Mouse (Mus musculus) c-Kit-positive CD71-negative TER-119-negative erythroid progenitor cells, embryonic 14.5 days (primary cell): ENCODE data around the gene Olfr107.

Source experiments
- DNase-seq: peaks from one replicate; pipeline ENCODE4 v3.0.0-alpha.2; 2013; ENCODE audit warnings: low read depth

The Olfr107 gene

DNA sequence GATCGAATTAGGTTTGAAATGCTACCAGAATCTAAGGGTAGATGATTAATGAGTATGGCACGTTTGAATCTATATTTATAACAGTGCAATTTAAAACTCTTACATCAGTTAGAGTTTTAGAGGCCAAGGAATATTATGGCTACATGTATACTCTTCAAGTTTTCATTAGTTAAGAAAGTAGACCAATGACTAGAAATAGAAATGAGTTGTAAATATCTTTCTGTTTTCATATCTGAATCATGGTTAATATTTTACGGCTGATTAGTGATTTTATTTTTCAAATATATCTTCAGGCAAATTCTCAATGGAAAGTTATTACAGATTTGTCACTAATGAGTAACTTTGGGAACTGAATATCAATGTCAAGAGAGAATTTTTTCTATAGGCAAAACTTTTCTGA is at the start of gene Olfr107:
Gene Olfr107 (plus strand): TSS at position 301 of the 400 bp plus-strand sequence.
- DNase-seq: no peak

DNA sequence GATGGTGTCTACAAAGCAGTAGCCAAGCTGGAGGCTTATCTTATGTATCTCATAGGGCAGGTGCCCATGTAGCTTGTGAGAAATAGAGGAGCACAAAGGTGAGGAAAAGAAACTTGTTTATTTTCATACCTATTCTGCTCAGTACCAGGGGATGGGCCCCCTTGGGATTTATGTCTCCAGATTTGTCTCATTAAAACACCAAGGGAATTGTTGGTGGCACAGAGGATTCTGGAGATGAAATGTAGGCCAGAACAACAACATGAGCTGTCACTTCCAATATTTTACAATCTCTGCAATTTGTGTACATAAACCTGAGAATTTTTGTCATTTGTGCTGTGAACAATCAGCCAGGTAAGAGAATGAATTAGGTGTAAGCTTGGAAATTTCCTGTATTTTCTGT is 39.7 kb upstream of the Olfr107 start, which contains the start of gene Olfr104-ps:
Gene Olfr104-ps (plus strand): TSS at position 301 of the 400 bp plus-strand sequence.
- no peak for DNase-seq

DNA sequence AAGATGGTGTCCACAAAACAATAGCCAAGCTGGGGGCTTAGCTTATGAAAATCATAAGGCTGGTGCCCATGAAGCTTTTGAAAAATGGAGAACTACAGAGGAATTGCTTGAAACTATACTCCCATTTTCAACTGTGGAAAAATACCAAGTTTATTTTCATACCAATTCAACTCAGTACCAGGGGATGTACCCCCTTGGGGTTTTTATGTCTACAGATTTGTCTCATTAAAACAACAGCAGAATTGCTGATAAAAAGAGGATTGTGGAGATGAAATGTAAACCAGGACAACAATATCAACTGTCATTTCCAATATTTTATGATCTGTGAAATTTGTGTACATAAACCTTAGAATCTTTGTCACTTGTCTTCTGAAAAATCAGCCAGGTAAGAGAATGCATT is 20.3 kb upstream of the Olfr107 start, which contains the start of gene Olfr105-ps:
Gene Olfr105-ps (plus strand): TSS at position 301 of the 400 bp plus-strand sequence.
- no peak for DNase-seq

DNA sequence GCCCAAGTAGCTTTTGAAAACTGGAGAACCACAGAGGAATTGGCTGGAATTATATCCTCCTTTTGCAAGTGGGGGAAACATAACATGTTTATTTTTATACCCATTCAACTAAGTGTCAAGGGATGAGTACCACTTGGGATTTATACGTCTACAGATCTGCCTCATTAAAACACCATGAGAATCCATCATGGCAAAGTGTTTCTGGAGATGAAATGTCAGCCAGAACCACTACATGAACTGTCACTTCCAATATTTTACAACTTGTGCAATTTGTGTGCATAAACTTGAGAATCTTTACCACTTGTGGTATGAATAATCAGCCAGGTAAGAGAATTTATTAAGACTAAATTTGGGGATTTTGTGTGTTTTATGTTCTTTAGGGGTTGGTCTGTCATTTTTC is 8.9 kb upstream of the Olfr107 start, which contains the start of gene Olfr106-ps:
Gene Olfr106-ps (plus strand): TSS at position 301 of the 400 bp plus-strand sequence.
- DNase-seq: no peak

DNA sequence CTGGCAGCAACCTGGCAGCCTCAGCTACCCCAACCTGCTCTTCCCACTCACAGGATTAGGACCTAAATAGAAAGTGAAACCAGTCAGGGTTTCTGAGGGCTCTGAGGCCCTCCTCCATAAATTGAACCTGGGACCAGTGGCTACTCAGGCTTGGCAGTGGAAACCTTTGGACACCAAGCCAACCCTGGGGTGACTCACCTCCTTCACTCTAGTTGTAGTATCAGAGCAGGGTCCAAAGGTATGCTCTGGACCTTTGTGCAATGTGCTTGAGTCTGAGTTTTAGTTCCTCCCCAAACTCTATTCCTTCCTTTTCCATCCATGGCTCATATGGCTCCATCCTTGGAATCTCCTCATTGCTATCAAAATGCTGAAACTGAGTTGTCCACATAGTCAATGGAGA is 14.4 kb downstream of the Olfr107 start:
- no peak for DNase-seq

GRCm38 (mm10) chr17:37445180-37445579 is 46.2 kb downstream of the Olfr107 start, which contains the start of gene Olfr108:
Olfr108 (plus strand) TSS chr17:37445480.
- DNase-seq: no peak
